Mouse (Mus musculus): Measurements from ENCODE around the gene Dnajc28. TPM values are rescaled to one million over a fixed set of nuclear protein-coding genes. Genes with fewer than 3 reads are reported as not detected.

Gene Dnajc28
- total RNA-seq, 2 experiments from 2014 or later: 2.8 to 9.2 TPM

DNA sequence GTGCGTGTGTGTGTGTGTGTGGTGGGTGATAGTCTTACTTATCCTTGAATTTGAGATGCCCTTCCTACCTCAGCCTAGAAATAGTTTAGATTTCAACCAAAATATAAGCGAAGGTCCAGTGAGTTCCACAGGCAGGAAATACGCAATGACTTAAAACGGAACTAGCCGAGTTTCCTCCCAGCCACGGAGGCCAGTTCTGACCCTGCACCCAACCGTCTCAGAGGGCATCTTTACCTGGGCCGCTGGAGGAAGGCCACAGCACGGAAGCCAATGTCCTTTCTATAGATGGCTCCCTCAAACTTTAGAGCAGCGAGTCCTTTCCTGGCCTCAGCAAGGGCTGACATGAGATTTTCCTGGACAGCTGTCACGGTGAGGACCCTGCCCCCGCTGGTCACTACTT is 14.8 kb upstream of the Dnajc28 start:
- ATAC-seq (replicated peaks; ENCODE audit: poor library complexity, severe bottlenecking): 0 out of 2 replicates have a peak, but pooled peaks have one; percentile 15

DNA sequence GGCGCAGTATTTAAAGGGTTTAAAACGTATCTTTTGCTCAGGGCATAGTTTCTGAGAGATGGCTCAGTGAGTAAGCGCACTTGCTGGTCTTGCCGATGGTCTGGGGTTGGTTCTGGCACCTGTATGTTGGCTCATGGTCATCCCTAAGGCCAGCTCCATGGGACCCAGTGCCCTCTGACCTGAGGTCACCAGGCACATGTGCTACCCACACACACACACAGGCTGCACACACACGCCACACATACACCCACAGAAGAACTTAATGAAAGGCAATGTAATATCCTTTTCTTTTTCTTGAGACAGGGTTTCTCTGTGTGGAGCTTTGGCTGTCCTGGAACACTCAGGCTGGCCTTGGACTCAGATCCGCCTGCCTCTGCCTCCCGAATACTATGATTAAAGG is 14.1 kb upstream of the Dnajc28 start:
- ATAC-seq (replicated peaks; ENCODE audit: poor library complexity, severe bottlenecking): no peak

GRCm38 (mm10) chr16:91632439-91632838 is 13.6 kb upstream of the Dnajc28 start:
- ATAC-seq (replicated peaks; ENCODE audit: poor library complexity, severe bottlenecking): no peak

GRCm38 (mm10) chr16:91630584-91630983 is 11.8 kb upstream of the Dnajc28 start:
- no peak for ATAC-seq (replicated peaks; ENCODE audit: poor library complexity, severe bottlenecking)

GRCm38 (mm10) chr16:91629749-91630148 is 10.9 kb upstream of the Dnajc28 start:
- 0 out of 2 replicates have a peak, but pooled peaks have one; percentile 10 for ATAC-seq (replicated peaks; ENCODE audit: poor library complexity, severe bottlenecking)

GRCm38 (mm10) chr16:91628673-91629072 is 9.8 kb upstream of the Dnajc28 start:
- ATAC-seq (replicated peaks; ENCODE audit: poor library complexity, severe bottlenecking): peak; percentile 94

- no peak for ATAC-seq (replicated peaks; ENCODE audit: poor library complexity, severe bottlenecking)
These were observed 9.0 kb upstream of the Dnajc28 start for GRCm38 (mm10) chr16:91627831-91628230.

- ATAC-seq (replicated peaks; ENCODE audit: poor library complexity, severe bottlenecking): peak; percentile 56
These were observed 4.2 kb upstream of the Dnajc28 start for GRCm38 (mm10) chr16:91623074-91623473.

- ATAC-seq (replicated peaks; ENCODE audit: poor library complexity, severe bottlenecking): no peak
These were observed 2.2 kb upstream of the Dnajc28 start for GRCm38 (mm10) chr16:91620991-91621390.

DNA sequence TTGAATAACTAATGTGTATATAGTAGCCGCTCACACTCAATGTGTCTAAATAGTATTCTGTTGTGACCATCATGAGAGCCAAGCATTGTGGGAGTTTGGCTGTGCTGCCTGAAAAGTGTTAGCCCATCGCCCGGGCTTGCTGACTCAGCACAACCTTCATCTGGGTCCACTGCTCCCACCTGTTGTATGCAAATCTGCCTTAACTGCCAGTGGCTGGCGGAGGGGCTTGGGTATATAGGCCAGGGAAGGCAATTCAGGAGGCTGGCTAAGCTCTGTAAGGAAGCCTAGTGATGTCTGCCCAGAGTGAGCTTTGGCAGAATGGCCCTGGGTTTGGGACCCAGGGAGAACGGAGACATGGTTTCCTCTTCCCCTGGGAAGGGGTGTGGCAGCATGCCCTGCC is 1.4 kb upstream of the Dnajc28 start:
- ATAC-seq (replicated peaks; ENCODE audit: poor library complexity, severe bottlenecking): no peak

GRCm38 (mm10) chr16:91614552-91614951 is 4.3 kb downstream of the Dnajc28 start:
- no peak for ATAC-seq (replicated peaks; ENCODE audit: poor library complexity, severe bottlenecking)

DNA sequence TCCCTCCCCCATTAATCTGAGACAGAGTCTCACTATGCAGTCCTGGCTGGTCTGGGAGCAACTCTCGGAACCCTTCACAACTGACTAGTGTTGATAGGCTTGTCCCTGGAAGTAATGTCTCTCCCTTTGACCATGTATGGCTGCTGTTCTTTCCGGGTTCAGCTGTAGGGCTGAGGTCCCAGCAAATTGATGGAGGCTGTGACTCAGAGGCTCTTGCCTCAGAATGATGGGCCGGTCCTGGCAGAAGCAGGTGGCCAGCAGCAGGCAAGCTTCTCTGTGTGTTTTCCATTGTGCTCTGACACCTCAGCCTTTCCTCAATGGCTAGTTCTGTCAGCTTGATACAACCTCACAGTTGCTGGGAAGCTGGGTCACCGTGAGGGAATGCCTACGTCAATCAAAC is 6.3 kb downstream of the Dnajc28 start:
- ATAC-seq (replicated peaks; ENCODE audit: poor library complexity, severe bottlenecking): peak; percentile 38

DNA sequence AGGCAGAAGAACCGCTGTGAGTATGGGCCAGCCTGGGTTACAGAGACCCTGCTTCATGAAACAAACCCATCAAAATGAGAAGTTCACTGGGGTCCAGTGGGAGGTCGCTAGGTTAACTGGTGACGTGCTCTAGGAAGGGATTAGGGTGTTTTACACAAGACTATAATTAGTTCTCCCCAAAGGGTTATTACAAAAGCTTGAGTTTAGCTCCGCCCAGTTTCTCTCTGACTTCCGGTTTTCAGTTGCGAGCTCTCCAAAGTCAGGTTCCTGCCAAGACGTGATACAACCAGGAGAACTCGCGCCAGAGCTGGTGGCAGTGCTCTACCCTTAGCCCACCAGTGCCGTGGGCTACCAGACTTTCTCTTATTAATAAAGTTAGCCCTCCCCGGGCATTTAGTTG is 7.6 kb downstream of the Dnajc28 start:
- ATAC-seq (replicated peaks; ENCODE audit: poor library complexity, severe bottlenecking): peak; percentile 80

DNA sequence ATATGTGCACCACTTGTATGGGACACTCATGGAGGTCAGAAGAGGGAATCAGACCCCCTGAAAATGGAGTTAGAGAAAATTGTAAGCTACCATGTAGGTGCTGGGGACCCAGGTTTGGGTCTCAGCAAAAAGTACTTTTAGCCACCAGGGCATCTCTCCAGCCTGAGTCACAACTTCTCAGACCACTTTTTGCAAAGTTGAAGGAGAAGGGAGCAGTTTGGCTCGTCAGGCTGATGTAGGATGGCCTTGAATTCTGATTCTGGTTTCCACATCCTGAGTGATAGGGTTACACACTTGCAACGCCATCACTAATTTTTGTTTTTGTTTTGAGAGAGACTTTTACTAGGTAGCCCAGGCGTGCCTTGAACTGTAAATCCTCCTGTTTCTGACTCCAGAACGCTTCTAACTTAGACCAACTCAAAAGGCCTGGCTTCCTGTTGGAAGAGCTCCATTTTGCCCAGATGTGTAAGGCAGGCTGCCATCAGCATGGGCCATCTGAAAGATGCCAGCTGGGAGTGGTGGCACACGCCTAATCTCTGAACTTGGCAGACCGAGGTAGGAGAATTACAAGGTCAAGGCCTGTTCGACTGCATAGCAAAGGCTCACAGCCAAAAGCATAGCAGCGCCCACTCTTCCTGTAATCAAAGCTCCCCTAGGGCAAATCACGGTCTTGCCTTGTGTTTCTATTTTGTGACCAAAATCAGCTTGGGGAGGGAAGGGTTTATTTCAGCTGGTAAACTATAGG is 9.2 kb downstream of the Dnajc28 start:
- ATAC-seq (replicated peaks; ENCODE audit: poor library complexity, severe bottlenecking): no peak

DNA sequence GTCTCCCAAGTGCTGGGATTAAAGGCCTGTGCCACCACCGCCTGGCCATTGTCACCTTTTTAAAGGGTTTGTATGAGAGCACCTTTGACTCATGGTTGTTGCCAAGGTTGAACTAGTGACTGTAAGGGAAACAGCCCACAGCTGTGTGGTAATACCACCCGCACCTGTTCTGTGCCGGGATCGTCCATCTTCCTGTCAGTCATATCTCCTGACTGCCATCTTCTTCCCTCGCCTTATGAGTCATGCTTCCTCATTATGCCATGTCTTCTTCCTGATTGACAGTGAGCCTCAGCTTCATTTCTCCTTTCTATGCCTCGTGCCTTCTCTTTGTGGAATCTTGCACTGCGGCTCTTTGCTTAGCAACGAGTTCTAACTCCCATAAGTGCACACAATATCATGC is 11.9 kb downstream of the Dnajc28 start:
- ATAC-seq (replicated peaks; ENCODE audit: poor library complexity, severe bottlenecking): peak; percentile 95

DNA sequence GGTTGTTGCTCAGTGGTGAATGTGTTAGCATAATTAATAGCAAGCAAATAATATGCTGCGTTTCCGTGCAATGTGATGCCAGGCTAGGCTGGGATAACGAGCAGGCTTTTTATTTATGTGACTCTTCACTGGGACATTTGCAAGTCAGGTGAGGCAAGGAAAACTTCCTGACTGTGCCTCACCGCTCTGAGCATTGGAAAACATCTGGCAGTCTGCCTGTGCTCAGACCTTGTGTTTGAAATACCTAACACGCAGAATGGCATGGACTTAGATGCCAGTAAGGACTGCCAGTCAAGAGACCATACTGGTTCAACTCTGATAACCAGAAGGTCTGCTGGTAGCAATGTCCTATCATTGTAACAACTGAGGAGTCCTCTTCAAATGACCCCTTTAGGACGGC is 13.7 kb downstream of the Dnajc28 start:
- no peak for ATAC-seq (replicated peaks; ENCODE audit: poor library complexity, severe bottlenecking)

DNA sequence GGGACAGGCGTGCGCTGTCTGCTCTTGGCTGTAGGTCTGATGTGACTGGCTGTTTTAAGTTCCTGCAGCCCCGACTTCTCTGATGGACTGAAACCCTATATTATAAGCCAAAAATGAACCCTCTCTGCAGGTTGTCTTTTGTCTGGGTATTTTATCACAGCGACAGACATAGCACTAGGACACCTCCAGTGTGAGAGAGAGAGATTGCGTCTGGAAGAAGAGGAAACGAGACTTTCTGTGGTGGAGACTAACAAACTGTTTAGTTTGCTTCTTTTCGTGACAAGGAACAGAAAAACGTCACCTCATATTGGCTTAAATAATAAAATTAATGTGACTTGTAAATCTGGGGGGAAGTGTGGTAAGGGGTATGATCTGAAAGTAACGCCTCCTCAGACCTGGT is 17.1 kb downstream of the Dnajc28 start:
- ATAC-seq (replicated peaks; ENCODE audit: poor library complexity, severe bottlenecking): peak; percentile 56

GRCm38 (mm10) chr16:91601081-91601480 is 17.7 kb downstream of the Dnajc28 start:
- ATAC-seq (replicated peaks; ENCODE audit: poor library complexity, severe bottlenecking): peak; percentile 2; the same call in 1 of the 2 replicates

- no peak for ATAC-seq (replicated peaks; ENCODE audit: poor library complexity, severe bottlenecking)
These were observed 19.6 kb downstream of the Dnajc28 start for GRCm38 (mm10) chr16:91599242-91599641.

- ATAC-seq (replicated peaks; ENCODE audit: poor library complexity, severe bottlenecking): peak; percentile 84
These were observed 21.2 kb downstream of the Dnajc28 start, which contains the start of gene Tmem50b for GRCm38 (mm10) chr16:91597672-91598010. Tmem50b (minus strand) TSS chr16:91597800.

- no peak for ATAC-seq (replicated peaks; ENCODE audit: poor library complexity, severe bottlenecking)
These were observed 21.8 kb downstream of the Dnajc28 start for GRCm38 (mm10) chr16:91596779-91597671.
